Mouse (Mus musculus) heart, adult 2 months (tissue): ENCODE measurements around the gene Dnajb13.

Source experiments
- CTCF ChIP-seq: fragments of 200-600 bp; IDR thresholded peaks from 2 replicates; pipeline ENCODE4 v1.8.1; 2022; ENCODE audit warnings: antibody characterized with exemption, mild to moderate bottlenecking, moderate library complexity
- EP300 ChIP-seq: fragments of 200-500 bp; IDR thresholded peaks from 2 replicates; pipeline ENCODE4 v1.6.1; 2011; ENCODE audit warnings: low read depth, low read length, control low read depth; ENCODE audit not compliant: insufficient read depth
- POLR2A ChIP-seq: fragments of 200-500 bp; IDR thresholded peaks from 2 replicates; pipeline ENCODE4 v1.6.1; 2011; ENCODE audit warnings: mild to moderate bottlenecking, low read depth, low read length, control low read depth; ENCODE audit not compliant: insufficient read depth

- TF ChIP-seq CTCF, result no peak
- no peak for TF ChIP-seq POLR2A
- TF ChIP-seq EP300, result no peak
These were observed 9.9 kb upstream of the Dnajb13 start for GRCm38 (mm10) chr7:100524669-100525068.
